Mouse (Mus musculus) megakaryocyte-erythroid progenitor cell, adult 5 weeks (primary cell): Measurements from ENCODE around the gene Map3k6. TPM values are rescaled to one million over a fixed set of nuclear protein-coding genes. Genes with fewer than 3 reads are reported as not detected.

Source experiments
- polyA plus RNA-seq: library from polyadenylated mRNA; stranded (reverse); fragments of >175 nt; gene quantifications from 2 replicates; pipeline ENCODE4 v1.2.3, GENCODE M21; 2012

The Map3k6 gene
- polyA plus RNA-seq, result 17.8 and 27.8 TPM in 2 replicates

GRCm38 (mm10) chr4:133240490-133240921, at the start of gene Map3k6:
Map3k6 (plus strand) TSS chr4:133240818.

GRCm38 (mm10) chr4:133211751-133212561, 28.7 kb upstream of the Map3k6 start, which contains the start of the genes Cd164l2 and Gpr3:
Cd164l2 (plus strand) TSS chr4:133212131.
Gpr3 (minus strand) TSS chr4:133212536.

GRCm38 (mm10) chr4:133262882-133263281, 22.3 kb downstream of the Map3k6 start, which contains the start of gene Sytl1:
Sytl1 (minus strand) TSS chr4:133263113.

GRCm38 (mm10) chr4:133277104-133278026, 36.7 kb downstream of the Map3k6 start, which contains the start of gene Tmem222:
Tmem222 (minus strand) TSS chr4:133277792.

Other genes starting within 250 kb of the Map3k6 start
- gene Ahdc1, start 229.6 kb upstream of the Map3k6 start, polyA plus RNA-seq, result 35.9 and 53.6 TPM in 2 replicates
- gene Wasf2, start 110.3 kb upstream of the Map3k6 start, polyA plus RNA-seq, result 101 and 104 TPM in 2 replicates
- 0.18 and 1.2 TPM in 2 replicates for gene Cd164l2, start 28.7 kb upstream of the Map3k6 start, polyA plus RNA-seq
- gene Gpr3, start 28.3 kb upstream of the Map3k6 start, polyA plus RNA-seq, result 0.52 and 0.77 TPM in 2 replicates
- gene Sytl1, start 22.3 kb downstream of the Map3k6 start, polyA plus RNA-seq, result 19.2 TPM in 2 replicates
- 35.7 and 45.4 TPM in 2 replicates for gene Tmem222, start 37.0 kb downstream of the Map3k6 start, polyA plus RNA-seq
- gene Wdtc1, start 112.7 kb downstream of the Map3k6 start, polyA plus RNA-seq, result 97.5 and 98.3 TPM in 2 replicates
- gene Slc9a1, start 128.9 kb downstream of the Map3k6 start, polyA plus RNA-seq, result 62.5 and 66.4 TPM in 2 replicates
- gene Tent5b, start 239.3 kb downstream of the Map3k6 start, polyA plus RNA-seq, result 0.05 and 0.10 TPM in 2 replicates